ENCODE assay signal across 31 mouse cellular contexts in genomic region chr1:39986820-39987219, GRCm38 (mm10).
DNase-seq lines count a peak whose midpoint lies in the region; ATAC-seq lines count a peak whose summit lies in the region.
"Had no signal": no experiment of that assay in that cellular context is flagged by ENCODE, and none has a peak within 500 bp of the region (broad histone marks: within the 10 kb centered on the region; RNA-seq: fewer than 3 reads in every experiment).

No protein-coding gene starts in this region.

- no peaks in the 10 kb centered on the region for H3K9me3 ChIP-seq in forebrain, embryonic 11.5 days (ENCODE audit: control insufficient read depth, low read length)
- H3K9me3 ChIP-seq: forebrain, embryonic 12.5 days; kidney, embryonic 15.5 days; limb, embryonic 13.5 days; lung, embryonic 15.5 days had no signal

- peak; percentile 67 for ATAC-seq in inflammation-experienced regulatory T-cells, adult 6 months
- ATAC-seq in monocyte, adult 5-6 weeks (replicated peaks; ENCODE audit: insufficient number of reproducible peaks, low FRiP score, low TSS enrichment, poor library complexity, severe bottlenecking) = peak; percentile 52
- ATAC-seq in forebrain, embryonic 11.5 days (replicated peaks; ENCODE audit: low FRiP score) = no peak
- ATAC-seq: forebrain, postnatal 0 days; midbrain, embryonic 16.5 days; Patski had no signal

- H3K27me3 ChIP-seq in forebrain, embryonic 11.5 days (ENCODE audit: control insufficient read depth, insufficient read depth, low read length) = no peaks in the 10 kb centered on the region
- H3K27me3 ChIP-seq: forebrain, embryonic 12.5 days; kidney, embryonic 15.5 days; limb, embryonic 13.5 days; lung, embryonic 15.5 days; Patski had no signal

- no peak overlapping the region for H3K4me3 ChIP-seq in forebrain, embryonic 11.5 days (ENCODE audit: low read depth, low read length)
- H3K4me3 ChIP-seq: erythroblast, embryonic 14.5 days; forebrain, embryonic 12.5 days; kidney, embryonic 15.5 days; layer of hippocampus, adult 2 months; limb, embryonic 13.5 days; lung, embryonic 15.5 days; myocyte had no signal

- peaks cover 16% of the 10 kb centered on the region; the same call in 1 of the 2 replicates for H3K36me3 ChIP-seq in forebrain, embryonic 11.5 days (ENCODE audit: control insufficient read depth, insufficient read depth, low read length)

- no peaks in the 10 kb centered on the region for H3K4me1 ChIP-seq in forebrain, embryonic 11.5 days (replicated peaks; ENCODE audit: control insufficient read depth, insufficient read depth, low read length)
- H3K4me1 ChIP-seq: forebrain, embryonic 12.5 days; limb, embryonic 13.5 days had no signal

- no peak overlapping the region for H3K27ac ChIP-seq in forebrain, embryonic 11.5 days (ENCODE audit: low read depth, low read length)
- H3K27ac ChIP-seq: forebrain, embryonic 12.5 days; hindbrain, embryonic 14.5 days; kidney, embryonic 15.5 days; layer of hippocampus, adult 2 months; limb, embryonic 13.5 days; lung, embryonic 15.5 days; stomach, postnatal 0 days had no signal

- no peak overlapping the region for H3K4me2 ChIP-seq in forebrain, embryonic 11.5 days (ENCODE audit: low read depth, low read length, severe bottlenecking)
- H3K4me2 ChIP-seq: forebrain, embryonic 12.5 days; heart, embryonic 11.5 days; hindbrain, embryonic 14.5 days; kidney, embryonic 15.5 days; limb, embryonic 13.5 days; liver, embryonic 11.5 days; lung, embryonic 15.5 days had no signal

- H3K9ac ChIP-seq in forebrain, embryonic 11.5 days (ENCODE audit: low read length) = no peak overlapping the region
- H3K9ac ChIP-seq: forebrain, embryonic 12.5 days; forebrain, postnatal 0 days; hindbrain, embryonic 14.5 days; kidney, embryonic 15.5 days; limb, embryonic 13.5 days; lung, embryonic 15.5 days had no signal

- peak; percentile 32 for DNase-seq in T-cell, adult 2 months (ENCODE audit: low spot score)
- no peak for DNase-seq in kidney, postnatal 4 days
- no peak for DNase-seq in right cerebral cortex, postnatal 25 days
- no peak for DNase-seq in forebrain, embryonic 11.5 days (ENCODE audit: low spot score)
- DNase-seq: adrenal gland, postnatal 25 days; B cell, adult 2 months; cerebellum, adult 18-20 months; cerebellum, postnatal 10 days; forebrain, postnatal 0 days; gastrocnemius, postnatal 10 days; heart, postnatal 36 days; kidney, adult 18-20 months; kidney, postnatal 25 days; retina, postnatal 1 day; spleen, adult 18-20 months; thymus, adult 2 months had no signal

- WGBS in forebrain, embryonic 11.5 days = 90% methylated on average over 9 of the region's 9 CpGs
